ENCODE assay signal across 23 mouse cellular contexts in the genomic region with DNA sequence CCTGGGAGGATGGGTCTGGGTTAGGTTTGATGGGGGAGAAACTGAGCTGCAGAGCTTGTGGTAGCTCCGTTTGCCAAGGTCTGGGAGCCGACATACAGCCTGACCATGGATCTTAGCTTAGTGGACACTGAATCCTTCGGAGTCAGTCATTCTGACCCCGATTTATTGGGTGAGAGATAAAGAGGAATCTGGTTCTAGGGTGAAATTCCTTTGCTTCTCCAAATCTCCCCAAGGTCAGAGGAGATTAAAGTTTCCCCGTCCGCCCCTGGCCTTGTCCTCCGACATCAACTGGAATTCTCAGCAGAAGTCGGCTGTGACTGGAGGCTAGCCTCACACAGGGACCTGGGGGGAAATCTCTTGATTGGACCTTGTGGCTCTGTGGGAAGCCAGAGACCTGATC. TPM values are rescaled to one million over a fixed set of nuclear protein-coding genes. Genes with fewer than 3 reads are reported as not detected.
DNase-seq lines count a peak whose midpoint lies in the region; ATAC-seq and TF ChIP-seq lines count a peak whose summit lies in the region.
"Had no signal": no experiment of that assay in that cellular context is flagged by ENCODE, and none has a peak within 500 bp of the region (broad histone marks: within the 10 kb centered on the region; RNA-seq: fewer than 3 reads in every experiment).

No protein-coding gene starts in this region.

- no peaks in the 10 kb centered on the region for H3K36me3 ChIP-seq in ES-Bruce4 (ENCODE audit: control insufficient read depth, insufficient read depth, low read length, poor library complexity, severe bottlenecking)
- no peaks in the 10 kb centered on the region for H3K36me3 ChIP-seq in limb, embryonic 12.5 days
- H3K36me3 ChIP-seq: embryonic facial prominence, embryonic 15.5 days; forebrain, embryonic 12.5 days; G1E; heart, embryonic 15.5 days had no signal

- DNase-seq in adrenal gland, postnatal 14 days: peak; percentile 75
- DNase-seq in adrenal gland, adult 8-10 months: no peak
- peak; percentile 77 for DNase-seq in ovary, adult 18-20 months (ENCODE audit: low spot score)
- no peak for DNase-seq in ovary, postnatal 10 days (ENCODE audit: low spot score)
- no peak for DNase-seq in left cerebral cortex, postnatal 36 days (ENCODE audit: low spot score in 2 of 2)
- DNase-seq: cerebellum, adult 8-10 months; cerebellum, postnatal 14 days; gastrocnemius, postnatal 10 days; heart, adult 18-20 months; heart, postnatal 14 days had no signal

- WGBS in limb, embryonic 12.5 days: 71% methylated on average over 8 of the region's 8 CpGs

- no peak for TF ChIP-seq CTCF in ES-Bruce4 (IDR thresholded peaks at IDR 0.05; ENCODE audit: low read depth, low read length)

- TF ChIP-seq EP300 in ES-Bruce4 (IDR thresholded peaks at IDR 0.05; ENCODE audit: insufficient read depth, low read depth, low read length): no peak

- H3K27me3 ChIP-seq in ES-Bruce4 (ENCODE audit: control insufficient read depth, insufficient read depth, low read length, poor library complexity, severe bottlenecking): no peaks in the 10 kb centered on the region
- H3K27me3 ChIP-seq in limb, embryonic 12.5 days: peaks cover 9% of the 10 kb centered on the region; the same call in 1 of the 2 replicates
- H3K27me3 ChIP-seq: CH12.LX; embryonic facial prominence, embryonic 15.5 days; forebrain, embryonic 12.5 days had no signal

- H3K27ac ChIP-seq in ES-Bruce4 (ENCODE audit: insufficient read depth, low read length): peak overlapping the region; percentile 14; the same call in 1 of the 2 replicates
- H3K27ac ChIP-seq in limb, embryonic 12.5 days: no peak overlapping the region
- H3K27ac ChIP-seq: embryonic facial prominence, embryonic 15.5 days; forebrain, embryonic 12.5 days; heart, embryonic 15.5 days; hindbrain, embryonic 14.5 days had no signal

- intact Hi-C loops in left cerebral cortex, postnatal 36 days (cut with DNase I): no loop called here

- no peak for TF ChIP-seq POLR2A in ES-Bruce4 (IDR thresholded peaks at IDR 0.05; ENCODE audit: insufficient read depth, low read length)

- no peaks in the 10 kb centered on the region for H3K9me3 ChIP-seq in ES-Bruce4 (replicated peaks; ENCODE audit: control insufficient read depth, insufficient read depth, low read length, poor library complexity, severe bottlenecking)
- no peaks in the 10 kb centered on the region for H3K9me3 ChIP-seq in limb, embryonic 12.5 days
- H3K9me3 ChIP-seq: embryonic facial prominence, embryonic 15.5 days; forebrain, embryonic 12.5 days; G1E; heart, embryonic 15.5 days had no signal

- H3K4me1 ChIP-seq in ES-Bruce4 (ENCODE audit: control insufficient read depth, insufficient read depth, low read length): peaks cover 12% of the 10 kb centered on the region
- H3K4me1 ChIP-seq in limb, embryonic 12.5 days (replicated peaks): peaks cover 11% of the 10 kb centered on the region

- peak overlapping the region; percentile 31; the same call in 1 of the 2 replicates for H3K4me2 ChIP-seq in limb, embryonic 12.5 days
- H3K4me2 ChIP-seq: embryonic facial prominence, embryonic 15.5 days; forebrain, embryonic 12.5 days; heart, embryonic 11.5 days; heart, embryonic 15.5 days; hindbrain, embryonic 14.5 days had no signal

- no peak overlapping the region for H3K4me3 ChIP-seq in ES-Bruce4 (ENCODE audit: low read depth, low read length)
- no peak overlapping the region for H3K4me3 ChIP-seq in limb, embryonic 12.5 days (replicated peaks)
- H3K4me3 ChIP-seq: embryonic facial prominence, embryonic 15.5 days; erythroblast, embryonic 14.5 days; forebrain, embryonic 12.5 days; heart, embryonic 15.5 days had no signal

- 0 out of 2 replicates have a peak overlapping the region, but pooled peaks have one; percentile 7 for H3K9ac ChIP-seq in ES-Bruce4 (ENCODE audit: low read depth, poor library complexity, severe bottlenecking)
- H3K9ac ChIP-seq in limb, embryonic 12.5 days (replicated peaks): no peak overlapping the region
- H3K9ac ChIP-seq: embryonic facial prominence, embryonic 15.5 days; forebrain, embryonic 12.5 days; heart, embryonic 15.5 days; hindbrain, embryonic 14.5 days had no signal

- ATAC-seq in limb, embryonic 12.5 days (ENCODE audit: insufficient number of reproducible peaks, insufficient read depth, low FRiP score, low TSS enrichment, low read depth): no peak
- ATAC-seq: forebrain, embryonic 16.5 days had no signal

RNA-seq across cellular contexts. Expression of a gene that starts 5.3 kb away (rescaled TPM):
- 2,863 and 3,093 TPM in 2 replicates for total RNA-seq in adrenal gland, postnatal 14 days (2021)
- total RNA-seq in adrenal gland, adult 8-10 months (2022): 1,000 to 10,000 TPM; 7,138 to 8,839 (median 8,155) TPM
- polyA plus RNA-seq in ES-Bruce4 (2011; ENCODE audit: insufficient read depth, insufficient read length, low read depth, missing spikeins): 0.41 and 0.45 TPM in 2 replicates
- polyA plus RNA-seq in limb, embryonic 12.5 days (2016; fragmentation: Nextera tagmentation; extraction: Ambion mirVana): 0.16 and 0.24 TPM in 2 replicates
- total RNA-seq in left cerebral cortex, postnatal 36 days (2021): 1 to 10 TPM; 3.9 to 5.6 TPM
- total RNA-seq: common myeloid progenitor, adult 5-6 weeks; heart, adult 18-20 months had no signal
- polyA plus RNA-seq: heart, embryonic 11.5 days had no signal

RNA-seq across cellular contexts. Expression of a gene that starts 52.0 kb away (rescaled TPM):
- total RNA-seq in adrenal gland, postnatal 14 days (2021): 0.96 and 1.3 TPM in 2 replicates
- total RNA-seq in adrenal gland, adult 8-10 months (2022): 1 to 10 TPM; 1.0 to 2.6 (median 2.2) TPM
- polyA plus RNA-seq in ES-Bruce4 (2011; ENCODE audit: insufficient read depth, insufficient read length, low read depth, missing spikeins): 0.36 TPM in 1 of 2 replicates, not detected in the other
- polyA plus RNA-seq in limb, embryonic 12.5 days (2016; fragmentation: Nextera tagmentation; extraction: Ambion mirVana): 37.5 and 49.0 TPM in 2 replicates
- 1 to 10 TPM; 5.6 to 7.3 TPM for total RNA-seq in left cerebral cortex, postnatal 36 days (2021)
- total RNA-seq: common myeloid progenitor, adult 5-6 weeks; hematopoietic stem cell, adult 5-6 weeks had no signal
- polyA plus RNA-seq: erythroblast, embryonic 14.5 days; G1E had no signal

Comparison
In these comparisons a context has a peak if more than half of its experiments do, and no peak if none do; other contexts are left out.
1. DNase-seq: peak in adrenal gland, postnatal 14 days (single experiment) and ovary, adult 18-20 months (single experiment); none in adrenal gland, adult 8-10 months (single experiment), ovary, postnatal 10 days (single experiment) and left cerebral cortex, postnatal 36 days (0 of 2).
2. RNA of a gene that starts 5.3 kb away (total RNA-seq): 7,138 to 8,839 TPM in adrenal gland, adult 8-10 months and 2,863 to 3,093 TPM in adrenal gland, postnatal 14 days; 3.9 to 5.6 TPM in left cerebral cortex, postnatal 36 days; every median in the first group is over 100 times any median in the second.